Mouse (Mus musculus) intestine, embryonic 14.5 days (tissue): ENCODE data around the gene Def6. TPM values are rescaled to one million over a fixed set of nuclear protein-coding genes. Genes with fewer than 3 reads are reported as not detected.
A peak's percentile ranks its signal among the peaks of the same experiment; 100 is the strongest.

ENCODE experiments used
- ATAC-seq: fragments of 200-750 bp; cut with Nextera tagmentation; replicated peaks from 2 replicates; pipeline ENCODE4 v1.8.0; 2017; ENCODE audit warnings: low read depth, moderate number of reproducible peaks, moderate TSS enrichment, moderate library complexity; ENCODE audit not compliant: low FRiP score, low TSS enrichment
- DNase-seq: peaks from one replicate; pipeline ENCODE4 v3.0.0-alpha.2; 2018; ENCODE audit warnings: low spot score
- H3K27ac ChIP-seq: fragments of 300-500 bp; sonication (generic); 2 replicates; pipeline ENCODE4 v1.5.1; 2014; ENCODE audit warnings: low read depth, mild to moderate bottlenecking, control low read depth
- H3K27me3 ChIP-seq: fragments of 300-500 bp; sonication (generic); replicated peaks from 2 replicates; pipeline ENCODE4 v1.6.1; 2014; ENCODE audit warnings: low read length, control low read depth; ENCODE audit not compliant: control insufficient read depth, insufficient read depth
- H3K36me3 ChIP-seq: fragments of 300-500 bp; sonication (generic); 2 replicates; pipeline ENCODE4 v1.6.1; 2014; ENCODE audit warnings: low read length, control low read depth; ENCODE audit not compliant: control insufficient read depth, insufficient read depth
- H3K4me1 ChIP-seq: fragments of 300-500 bp; sonication (generic); replicated peaks from 2 replicates; pipeline ENCODE4 v1.6.1; 2014; ENCODE audit warnings: low read length, control low read depth, mixed read lengths; ENCODE audit not compliant: control insufficient read depth, insufficient read depth
- H3K4me2 ChIP-seq: fragments of 300-500 bp; sonication (generic); 2 replicates; pipeline ENCODE4 v1.6.1; 2014; ENCODE audit warnings: low read length
- H3K4me3 ChIP-seq: fragments of 300-500 bp; sonication (generic); 2 replicates; pipeline ENCODE4 v1.5.1; 2014; ENCODE audit warnings: low read depth, low read length, control low read depth, mixed read lengths
- H3K9ac ChIP-seq: fragments of 300-500 bp; sonication (generic); 2 replicates; pipeline ENCODE4 v1.6.1; 2014; ENCODE audit warnings: mild to moderate bottlenecking, low read length
- H3K9me3 ChIP-seq: fragments of 300-500 bp; sonication (generic); 2 replicates; pipeline ENCODE4 v1.6.1; 2016; ENCODE audit warnings: low read length, control low read depth; ENCODE audit not compliant: control insufficient read depth
- WGBS: fragments of 180-500 bp; shearing (Covaris S2); extraction: QIAGEN DNeasy Blood & Tissue Kit; methylation state at CpG from one replicate; pipeline ENCODE4 v1.1.7; 2014; 5-methylcytosine and 5-hydroxymethylcytosine counted together
- polyA plus RNA-seq: library from polyadenylated mRNA; unstranded; fragments of >200 nt; fragmentation: Nextera tagmentation; extraction: Ambion mirVana; gene quantifications from 2 replicates; pipeline ENCODE4 v1.2.1, GENCODE M21; 2014

Def6 gene
- polyA plus RNA-seq, 1 experiment from 2014 or later = 1.9 TPM

DNA sequence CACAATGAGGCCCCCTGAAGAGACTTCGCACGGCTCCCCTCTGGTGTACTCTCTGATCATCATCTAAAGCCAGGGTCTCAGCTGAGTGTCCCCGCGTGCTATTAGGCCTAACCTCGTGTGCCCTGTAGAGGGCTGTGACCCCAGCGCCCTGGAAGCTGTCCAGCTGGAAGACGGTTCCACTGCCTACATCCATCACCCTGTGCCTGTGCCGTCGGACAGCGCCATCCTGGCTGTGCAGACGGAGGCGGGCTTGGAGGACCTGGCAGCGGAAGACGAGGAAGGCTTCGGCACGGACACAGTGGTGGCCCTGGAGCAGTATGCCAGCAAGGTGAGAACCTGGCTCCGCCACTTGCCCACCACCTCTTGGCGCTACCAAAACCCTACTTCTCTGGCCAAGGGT, 9.9 kb upstream of the Def6 start:
- H3K9me3 ChIP-seq = no peaks in the 10 kb centered on the region
- no peak overlapping the region for H3K4me2 ChIP-seq
- peaks cover 84% of the 10 kb centered on the region for H3K36me3 ChIP-seq
- WGBS = 67% methylated on average over 18 of the region's 18 CpGs
- H3K27me3 ChIP-seq = no peaks in the 10 kb centered on the region
- no peak overlapping the region for H3K4me3 ChIP-seq
- ATAC-seq = no peak
- no peak overlapping the region for H3K27ac ChIP-seq
- H3K4me1 ChIP-seq = no peaks in the 10 kb centered on the region
- no peak overlapping the region for H3K9ac ChIP-seq
- DNase-seq = no peak

DNA sequence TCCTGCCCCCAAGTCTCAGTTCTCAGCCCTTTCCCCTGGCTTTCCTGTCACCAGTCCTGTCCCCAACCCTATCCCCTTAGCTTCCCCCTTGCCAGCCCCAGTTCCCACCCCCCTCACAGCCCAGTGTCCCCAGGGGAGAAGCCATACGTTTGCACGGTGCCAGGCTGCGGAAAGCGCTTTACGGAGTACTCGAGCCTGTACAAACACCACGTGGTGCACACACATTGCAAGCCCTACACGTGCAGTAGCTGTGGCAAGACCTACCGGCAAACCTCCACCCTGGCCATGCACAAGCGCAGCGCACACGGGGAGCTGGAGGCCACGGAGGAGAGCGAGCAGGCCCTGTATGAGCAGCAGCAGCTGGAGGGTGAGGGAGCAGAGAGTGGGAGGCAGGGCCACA, 5.6 kb upstream of the Def6 start:
- Histone ChIP-seq H3K4me3 (no peak overlapping the region), H3K27ac (no peak overlapping the region), H3K9me3 (no peaks in the 10 kb centered on the region), H3K36me3 (peaks cover 68% of the 10 kb centered on the region), H3K4me2 (no peak overlapping the region), H3K27me3 (no peaks in the 10 kb centered on the region), H3K9ac (no peak overlapping the region), H3K4me1 (peaks cover 4% of the 10 kb centered on the region; the same call in 1 of the 2 replicates)
- WGBS = 76% methylated on average over 14 of the region's 14 CpGs
- ATAC-seq (no peak), DNase-seq (no peak)

- Histone ChIP-seq H3K4me1 (peaks cover 14% of the 10 kb centered on the region), H3K4me3 (no peak overlapping the region), H3K36me3 (peaks cover 51% of the 10 kb centered on the region), H3K9ac (no peak overlapping the region), H3K9me3 (no peaks in the 10 kb centered on the region), H3K4me2 (no peak overlapping the region), H3K27me3 (no peaks in the 10 kb centered on the region), H3K27ac (no peak overlapping the region)
- WGBS = 40% methylated on average over 13 of the region's 14 CpGs
- DNase-seq = peak; percentile 76
- no peak for ATAC-seq
These were observed 3.4 kb upstream of the Def6 start for GRCm38 (mm10) chr17:28204052-28204720.

DNA sequence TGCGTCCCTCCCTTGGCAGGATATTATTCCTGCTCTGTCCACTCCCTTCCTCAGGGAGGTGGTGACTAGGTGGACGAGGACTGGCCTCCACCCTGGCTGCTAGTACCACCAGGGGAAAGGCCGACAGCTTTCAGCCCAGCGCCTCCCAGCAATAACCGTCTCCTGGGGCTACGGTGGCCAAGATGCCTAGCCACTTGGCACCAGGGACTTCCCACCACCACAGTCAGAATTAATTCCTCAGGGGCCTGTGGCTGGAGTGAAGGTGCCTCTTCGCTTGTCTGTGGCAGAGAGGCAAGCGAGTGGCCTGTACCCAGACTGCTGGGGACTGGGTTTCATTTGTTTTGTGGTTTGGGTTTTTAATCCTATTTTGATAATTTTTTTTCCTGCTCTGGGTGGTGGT, 2.1 kb upstream of the Def6 start:
- no peak for ATAC-seq
- H3K9me3 ChIP-seq = no peaks in the 10 kb centered on the region
- WGBS = 93% methylated on average over 8 of the region's 8 CpGs

DNA sequence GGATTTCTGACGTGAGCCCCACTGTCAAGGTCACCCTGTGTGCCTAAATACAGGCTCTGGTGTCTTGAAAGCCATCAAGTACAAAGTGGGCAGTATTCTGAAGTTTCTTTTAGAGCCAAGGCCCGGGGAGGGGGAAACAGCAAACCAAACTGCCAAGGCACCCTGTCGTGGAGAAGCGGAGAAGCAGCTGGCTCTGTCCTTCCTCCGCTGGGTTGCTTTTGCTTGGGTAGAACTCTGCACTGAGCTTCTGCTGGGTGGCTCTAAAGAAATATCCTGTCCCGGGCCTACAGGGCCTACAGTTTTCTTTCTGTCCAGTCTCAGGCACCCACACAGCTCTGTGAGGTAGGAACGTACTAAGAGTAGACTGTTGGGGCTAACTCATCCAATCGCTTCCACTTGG, 486 bp upstream of the Def6 start:
- H3K27ac ChIP-seq = peak overlapping the region; percentile 71; the same call in 1 of the 2 replicates
- DNase-seq (no peak), ATAC-seq (no peak)
- no peaks in the 10 kb centered on the region for H3K27me3 ChIP-seq
- H3K4me2 ChIP-seq = no peak overlapping the region
- H3K4me3 ChIP-seq = no peak overlapping the region; the same call in 1 of the 2 replicates
- 73% methylated on average over 8 of the region's 8 CpGs for WGBS
- peak overlapping the region; percentile 45; the same call in 1 of the 2 replicates for H3K9ac ChIP-seq
- peaks cover 14% of the 10 kb centered on the region for H3K4me1 ChIP-seq
- no peaks in the 10 kb centered on the region for H3K9me3 ChIP-seq
- peaks cover 22% of the 10 kb centered on the region for H3K36me3 ChIP-seq

More for the DNA sequence above, 2.1 kb upstream of the Def6 start:
- no peak for DNase-seq
- no peak overlapping the region for H3K4me3 ChIP-seq
- no peak overlapping the region for H3K9ac ChIP-seq
- peaks cover 39% of the 10 kb centered on the region for H3K36me3 ChIP-seq
- H3K4me1 ChIP-seq = peaks cover 14% of the 10 kb centered on the region
- H3K4me2 ChIP-seq = no peak overlapping the region
- no peaks in the 10 kb centered on the region for H3K27me3 ChIP-seq
- H3K27ac ChIP-seq = no peak overlapping the region

DNA sequence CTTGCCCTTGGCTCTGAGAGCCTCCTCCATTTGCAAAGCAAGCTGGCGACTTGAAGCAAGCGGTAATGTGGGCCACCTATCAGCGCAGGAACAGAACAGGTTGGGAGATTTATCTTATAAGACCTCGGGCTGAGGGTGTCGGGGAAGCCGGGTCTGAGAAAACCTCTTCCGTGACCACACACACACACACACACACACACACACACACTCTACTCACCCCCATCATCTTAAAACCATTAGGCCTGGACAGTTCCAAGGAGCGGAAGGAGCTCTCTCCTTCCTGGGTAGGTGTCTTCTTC, 685 bp downstream of the Def6 start:
- Histone ChIP-seq H3K27ac (no peak overlapping the region), H3K4me3 (no peak overlapping the region), H3K36me3 (peaks cover 11% of the 10 kb centered on the region), H3K4me1 (peaks cover 14% of the 10 kb centered on the region), H3K9me3 (no peaks in the 10 kb centered on the region), H3K9ac (no peak overlapping the region), H3K4me2 (peak overlapping the region; percentile 57), H3K27me3 (no peaks in the 10 kb centered on the region)
- 79% methylated on average over 8 of the region's 8 CpGs for WGBS
- DNase-seq (no peak), ATAC-seq (no peak)

- Histone ChIP-seq H3K4me2 (no peak overlapping the region), H3K4me3 (no peak overlapping the region), H3K27ac (no peak overlapping the region), H3K9ac (no peak overlapping the region), H3K36me3 (peaks cover 9% of the 10 kb centered on the region), H3K9me3 (no peaks in the 10 kb centered on the region), H3K4me1 (peaks cover 14% of the 10 kb centered on the region), H3K27me3 (no peaks in the 10 kb centered on the region)
- ATAC-seq (no peak), DNase-seq (no peak)
- 58% methylated on average over 4 of the region's 4 CpGs for WGBS
These were observed 2.0 kb downstream of the Def6 start for GRCm38 (mm10) chr17:28209457-28210110.

DNA sequence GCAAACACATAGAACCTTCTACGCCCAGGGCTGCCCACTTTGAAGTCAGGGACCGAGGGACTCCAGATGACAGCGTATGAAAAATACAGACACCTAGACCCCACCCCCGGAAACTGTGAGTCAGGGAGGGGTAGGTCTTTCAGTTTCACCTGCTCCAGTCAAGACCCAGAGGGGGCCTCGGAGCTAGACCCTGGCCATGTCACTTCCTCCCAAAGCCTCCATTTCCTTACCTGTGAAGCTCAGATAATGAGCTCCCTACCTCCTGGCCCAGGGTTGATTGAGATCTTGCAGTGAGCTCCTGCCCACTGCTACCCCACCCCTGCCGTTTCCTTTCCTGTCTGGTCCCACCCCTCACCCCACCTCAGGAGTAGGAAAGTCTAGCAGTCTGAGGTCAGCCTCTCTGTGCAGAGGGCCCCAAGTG, 4.4 kb downstream of the Def6 start:
- Histone ChIP-seq H3K9ac (no peak overlapping the region), H3K36me3 (no peaks in the 10 kb centered on the region), H3K4me2 (no peak overlapping the region), H3K27ac (no peak overlapping the region), H3K9me3 (no peaks in the 10 kb centered on the region), H3K4me1 (peaks cover 11% of the 10 kb centered on the region), H3K4me3 (no peak overlapping the region), H3K27me3 (no peaks in the 10 kb centered on the region)
- ATAC-seq = no peak
- DNase-seq = no peak
- WGBS = 67% methylated on average over 6 of the region's 6 CpGs

DNA sequence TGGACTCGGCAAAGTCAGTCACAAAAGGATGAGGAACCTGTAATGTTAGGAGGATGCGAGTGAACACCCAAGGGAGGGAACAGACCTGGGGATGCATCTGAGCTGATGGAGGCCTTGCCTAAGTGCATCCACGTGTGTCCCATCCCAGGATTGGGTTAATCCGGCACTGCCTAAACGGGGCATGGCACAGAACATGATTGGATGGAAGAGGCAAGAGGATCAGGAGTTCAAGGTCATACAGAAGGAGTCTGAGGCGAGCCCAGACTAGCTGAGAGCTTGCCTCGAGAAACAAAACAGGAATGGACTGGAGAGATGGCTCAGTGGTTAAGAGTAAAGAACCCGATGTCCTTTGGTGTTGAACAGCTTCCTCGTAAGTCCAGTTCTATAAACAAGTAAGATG, 4.8 kb downstream of the Def6 start:
- H3K4me3 ChIP-seq = no peak overlapping the region
- 59% methylated on average over 9 of the region's 9 CpGs for WGBS
- H3K36me3 ChIP-seq = no peaks in the 10 kb centered on the region
- H3K4me2 ChIP-seq = no peak overlapping the region
- H3K9ac ChIP-seq = no peak overlapping the region
- no peak overlapping the region for H3K27ac ChIP-seq
- H3K4me1 ChIP-seq = peaks cover 7% of the 10 kb centered on the region
- no peak for DNase-seq
- H3K27me3 ChIP-seq = no peaks in the 10 kb centered on the region
- H3K9me3 ChIP-seq = no peaks in the 10 kb centered on the region
- ATAC-seq = no peak
